Mouse (Mus musculus) gastrocnemius, adult 18-20 months (tissue): Measurements from ENCODE around the gene Pcdh15. TPM values are rescaled to one million over a fixed set of nuclear protein-coding genes. Genes with fewer than 3 reads are reported as not detected.
A peak's percentile ranks its signal among the peaks of the same experiment; 100 is the strongest.

Experiments used
- DNase-seq: peaks from one replicate; pipeline ENCODE4 v3.0.0; 2021; ENCODE audit warnings: low spot score
- total RNA-seq, 2 experiments: library from RNA; stranded (reverse); gene quantifications; 2 replicates each; pipeline ENCODE4 v1.2.3; 2021

Pcdh15 gene
- total RNA-seq, 2 experiments from 2014 or later = 0.19 to 0.23 TPM

GRCm38 (mm10) chr10:73333426-73333825 lies 234.3 kb downstream of the Pcdh15 start:
- DNase-seq = no peak

GRCm38 (mm10) chr10:73379001-73379400 lies 279.9 kb downstream of the Pcdh15 start:
- no peak for DNase-seq

GRCm38 (mm10) chr10:73384003-73384402 lies 284.9 kb downstream of the Pcdh15 start:
- no peak for DNase-seq

- DNase-seq = no peak
These were observed 301.3 kb downstream of the Pcdh15 start for GRCm38 (mm10) chr10:73400426-73400825.

GRCm38 (mm10) chr10:73425408-73425807 lies 326.3 kb downstream of the Pcdh15 start:
- DNase-seq = no peak

GRCm38 (mm10) chr10:73431345-73431744 lies 332.2 kb downstream of the Pcdh15 start:
- DNase-seq = no peak

- no peak for DNase-seq
These were observed 384.9 kb downstream of the Pcdh15 start for GRCm38 (mm10) chr10:73484082-73484481.

- no peak for DNase-seq
These were observed 392.5 kb downstream of the Pcdh15 start for GRCm38 (mm10) chr10:73491654-73492053.

- no peak for DNase-seq
These were observed 415.7 kb downstream of the Pcdh15 start for GRCm38 (mm10) chr10:73514846-73515245.

GRCm38 (mm10) chr10:73515742-73516141 lies 416.6 kb downstream of the Pcdh15 start:
- DNase-seq = no peak

GRCm38 (mm10) chr10:73519438-73519837 lies 420.3 kb downstream of the Pcdh15 start:
- DNase-seq = no peak

GRCm38 (mm10) chr10:73552831-73553230 lies 453.7 kb downstream of the Pcdh15 start:
- no peak for DNase-seq

GRCm38 (mm10) chr10:73564216-73564615 lies 465.1 kb downstream of the Pcdh15 start:
- DNase-seq = no peak

- DNase-seq = no peak
These were observed 475.7 kb downstream of the Pcdh15 start for GRCm38 (mm10) chr10:73574711-73575297.

- no peak for DNase-seq
These were observed 568.4 kb downstream of the Pcdh15 start for GRCm38 (mm10) chr10:73667501-73667900.

GRCm38 (mm10) chr10:73700519-73701286 lies 601.6 kb downstream of the Pcdh15 start:
- no peak for DNase-seq

- DNase-seq = no peak
These were observed 626.6 kb downstream of the Pcdh15 start for GRCm38 (mm10) chr10:73725566-73726240.

- no peak for DNase-seq
These were observed 634.1 kb downstream of the Pcdh15 start for GRCm38 (mm10) chr10:73733246-73733645.

- DNase-seq = no peak
These were observed 649.9 kb downstream of the Pcdh15 start for GRCm38 (mm10) chr10:73749021-73749420.

- no peak for DNase-seq
These were observed 654.7 kb downstream of the Pcdh15 start for GRCm38 (mm10) chr10:73753876-73754275.

GRCm38 (mm10) chr10:73782945-73783344 lies 683.8 kb downstream of the Pcdh15 start:
- peak; percentile 31 for DNase-seq

GRCm38 (mm10) chr10:73788163-73788562 lies 689.0 kb downstream of the Pcdh15 start:
- no peak for DNase-seq

- DNase-seq = no peak
These were observed 705.9 kb downstream of the Pcdh15 start for GRCm38 (mm10) chr10:73805069-73805468.
